Mouse (Mus musculus) neural tube, embryonic 13.5 days (tissue): Measurements from ENCODE around the gene Gfod1. TPM values are rescaled to one million over a fixed set of nuclear protein-coding genes. Genes with fewer than 3 reads are reported as not detected.
A peak's percentile ranks its signal among the peaks of the same experiment; 100 is the strongest.

ENCODE experiments used
- ATAC-seq: fragments of 200-750 bp; cut with Nextera tagmentation; 2 replicates; pipeline ENCODE4 v1.8.0; 2017; ENCODE audit warnings: low read depth, mild to moderate bottlenecking, moderate TSS enrichment, moderate library complexity
- H3K27ac ChIP-seq: fragments of 300-500 bp; sonication (generic); replicated peaks from 2 replicates; pipeline ENCODE4 v1.5.1; 2015; ENCODE audit warnings: moderate library complexity, mild to moderate bottlenecking, inconsistent platforms
- H3K27me3 ChIP-seq: fragments of 300-500 bp; sonication (generic); 2 replicates; pipeline ENCODE4 v1.6.1; 2015; ENCODE audit warnings: mild to moderate bottlenecking, inconsistent platforms
- H3K36me3 ChIP-seq: fragments of 300-500 bp; sonication (generic); 2 replicates; pipeline ENCODE4 v1.6.1; 2015; ENCODE audit warnings: mild to moderate bottlenecking, inconsistent platforms
- H3K4me1 ChIP-seq: fragments of 300-500 bp; sonication (generic); replicated peaks from 2 replicates; pipeline ENCODE4 v1.6.1; 2015; ENCODE audit warnings: inconsistent platforms
- H3K4me2 ChIP-seq: fragments of 300-500 bp; sonication (generic); 2 replicates; pipeline ENCODE4 v1.6.1; 2015; ENCODE audit warnings: inconsistent platforms, mild to moderate bottlenecking, moderate library complexity
- H3K4me3 ChIP-seq: fragments of 300-500 bp; sonication (generic); 2 replicates; pipeline ENCODE4 v1.5.1; 2015; ENCODE audit warnings: mild to moderate bottlenecking, inconsistent platforms
- H3K9ac ChIP-seq: fragments of 300-500 bp; sonication (generic); 2 replicates; pipeline ENCODE4 v1.6.1; 2015; ENCODE audit warnings: moderate library complexity, mild to moderate bottlenecking, inconsistent platforms
- H3K9me3 ChIP-seq: fragments of 300-500 bp; sonication (generic); 2 replicates; pipeline ENCODE4 v1.6.1; 2016; ENCODE audit warnings: inconsistent platforms
- WGBS: fragments of 180-500 bp; shearing (Covaris S2); methylation state at CpG from one replicate; pipeline ENCODE4 v1.1.7; 2015; 5-methylcytosine and 5-hydroxymethylcytosine counted together
- polyA plus RNA-seq: library from polyadenylated mRNA; unstranded; fragments of >200 nt; fragmentation: Nextera tagmentation; extraction: Ambion mirVana; gene quantifications from 2 replicates; pipeline ENCODE4 v1.2.1, GENCODE M21; 2015

Gfod1 gene
- polyA plus RNA-seq, 1 experiment from 2014 or later = 2.0 TPM

DNA sequence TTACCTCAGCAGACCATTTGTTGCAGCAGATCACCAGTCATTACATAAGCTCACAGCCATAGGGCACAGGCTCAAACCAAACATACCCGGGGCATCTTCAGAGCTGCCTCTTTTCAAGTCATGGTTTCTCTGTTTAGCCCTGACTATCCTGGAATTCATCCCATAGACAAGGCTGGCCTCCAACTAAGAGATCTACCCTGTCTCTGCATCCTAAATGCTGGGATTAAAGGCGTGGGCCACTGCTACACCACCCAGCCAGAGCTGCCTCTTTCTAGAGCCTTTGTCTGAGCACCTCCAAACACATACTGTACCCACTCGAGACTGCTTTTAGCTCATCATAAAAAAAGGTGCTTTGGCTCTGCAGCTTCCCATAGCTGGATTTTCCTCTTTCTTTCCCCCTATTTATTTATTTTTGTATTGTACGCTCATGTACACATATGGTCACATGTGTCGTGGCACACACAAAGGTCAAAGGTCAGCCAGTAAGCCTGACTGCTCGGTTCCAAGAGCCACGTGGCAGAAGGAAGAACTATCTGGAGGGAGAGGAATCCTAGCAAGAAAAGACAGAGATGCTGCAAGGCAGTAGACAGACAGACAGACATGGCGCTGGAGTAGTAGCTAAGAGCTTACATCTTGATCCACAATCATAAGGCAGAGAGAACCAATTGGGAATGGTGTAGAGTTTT lies 51.7 kb downstream of the Gfod1 start:
- Histone ChIP-seq H3K4me1 (peaks cover 15% of the 10 kb centered on the region), H3K27ac (no peak overlapping the region), H3K9ac (no peak overlapping the region), H3K36me3 (no peaks in the 10 kb centered on the region), H3K27me3 (no peaks in the 10 kb centered on the region), H3K4me2 (no peak overlapping the region), H3K4me3 (no peak overlapping the region), H3K9me3 (no peaks in the 10 kb centered on the region)
- no peak for ATAC-seq
- WGBS = 87% methylated on average over 8 of the region's 8 CpGs

- Histone ChIP-seq H3K36me3 (0 out of 2 replicates have a peak, but pooled peaks cover 3% of the 10 kb centered on the region), H3K4me2 (no peak overlapping the region), H3K4me1 (peaks cover 15% of the 10 kb centered on the region), H3K27me3 (no peaks in the 10 kb centered on the region), H3K9ac (no peak overlapping the region), H3K27ac (peak overlapping the region; percentile 18; the same call in 1 of the 2 replicates), H3K4me3 (no peak overlapping the region), H3K9me3 (no peaks in the 10 kb centered on the region)
- WGBS = 65% methylated on average over 12 of the region's 12 CpGs
- no peak for ATAC-seq
Observed at GRCm38 (mm10) chr13:43251391-43251790, 52.6 kb downstream of the Gfod1 start.

DNA sequence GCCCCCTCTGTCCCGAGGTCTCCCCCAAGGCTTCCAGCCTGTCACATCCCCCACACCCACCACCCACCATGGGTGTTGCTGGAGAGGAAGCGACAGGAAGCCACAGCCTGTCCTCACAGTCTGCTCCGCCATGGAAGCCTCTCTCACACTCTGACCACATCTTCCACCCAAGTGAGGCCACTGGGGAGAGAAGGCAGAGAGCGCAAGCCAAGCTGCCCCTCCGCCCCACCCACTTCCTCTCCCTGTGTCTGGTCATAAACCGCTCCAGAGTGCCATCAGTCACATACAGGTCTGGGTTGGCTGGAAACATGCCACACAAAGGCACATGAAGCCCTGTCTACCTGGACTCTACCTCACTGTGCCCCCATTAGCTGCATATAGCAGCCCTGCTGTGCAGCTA lies 53.3 kb downstream of the Gfod1 start:
- 84% methylated on average over 6 of the region's 6 CpGs for WGBS
- 0 out of 2 replicates have a peak, but pooled peaks cover 3% of the 10 kb centered on the region for H3K36me3 ChIP-seq
- no peak overlapping the region for H3K9ac ChIP-seq
- H3K9me3 ChIP-seq = no peaks in the 10 kb centered on the region
- peaks cover 15% of the 10 kb centered on the region for H3K4me1 ChIP-seq
- H3K27me3 ChIP-seq = no peaks in the 10 kb centered on the region
- H3K4me3 ChIP-seq = no peak overlapping the region
- peak; percentile 27; the same call in 1 of the 2 replicates for ATAC-seq
- H3K27ac ChIP-seq = no peak overlapping the region
- no peak overlapping the region for H3K4me2 ChIP-seq

- Histone ChIP-seq H3K27ac (no peak overlapping the region), H3K36me3 (0 out of 2 replicates have a peak, but pooled peaks cover 3% of the 10 kb centered on the region), H3K27me3 (no peaks in the 10 kb centered on the region), H3K4me2 (no peak overlapping the region), H3K4me1 (peaks cover 15% of the 10 kb centered on the region), H3K9me3 (no peaks in the 10 kb centered on the region), H3K9ac (no peak overlapping the region), H3K4me3 (no peak overlapping the region)
- ATAC-seq = no peak
- 83% methylated on average over 9 of the region's 9 CpGs for WGBS
Observed at GRCm38 (mm10) chr13:43250106-43250505, 53.9 kb downstream of the Gfod1 start.

DNA sequence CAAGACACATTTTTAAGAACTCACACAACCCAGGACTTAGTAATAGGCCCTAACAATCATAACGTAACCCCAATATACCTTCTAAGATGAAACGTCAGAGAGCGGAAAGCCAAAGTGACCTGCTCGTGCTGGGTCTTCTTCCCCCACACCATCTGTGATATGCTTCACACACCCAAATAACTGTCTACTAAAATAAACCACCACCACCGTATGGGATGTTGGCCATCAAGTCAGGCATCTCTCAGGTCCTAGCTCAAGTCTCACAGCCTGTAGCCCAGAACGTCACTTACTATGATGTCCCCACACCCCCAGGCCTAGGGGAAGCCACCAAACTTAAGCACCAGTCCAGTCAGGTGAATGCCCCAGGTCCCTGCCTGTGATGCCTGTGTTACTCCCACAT lies 55.6 kb downstream of the Gfod1 start:
- no peak for ATAC-seq
- no peaks in the 10 kb centered on the region for H3K9me3 ChIP-seq
- H3K4me2 ChIP-seq = no peak overlapping the region
- peaks cover 15% of the 10 kb centered on the region for H3K4me1 ChIP-seq
- WGBS = 95% methylated on average over 6 of the region's 6 CpGs
- H3K27ac ChIP-seq = no peak overlapping the region
- 0 out of 2 replicates have a peak, but pooled peaks cover 3% of the 10 kb centered on the region for H3K36me3 ChIP-seq
- H3K27me3 ChIP-seq = no peaks in the 10 kb centered on the region
- H3K9ac ChIP-seq = no peak overlapping the region
- H3K4me3 ChIP-seq = no peak overlapping the region

DNA sequence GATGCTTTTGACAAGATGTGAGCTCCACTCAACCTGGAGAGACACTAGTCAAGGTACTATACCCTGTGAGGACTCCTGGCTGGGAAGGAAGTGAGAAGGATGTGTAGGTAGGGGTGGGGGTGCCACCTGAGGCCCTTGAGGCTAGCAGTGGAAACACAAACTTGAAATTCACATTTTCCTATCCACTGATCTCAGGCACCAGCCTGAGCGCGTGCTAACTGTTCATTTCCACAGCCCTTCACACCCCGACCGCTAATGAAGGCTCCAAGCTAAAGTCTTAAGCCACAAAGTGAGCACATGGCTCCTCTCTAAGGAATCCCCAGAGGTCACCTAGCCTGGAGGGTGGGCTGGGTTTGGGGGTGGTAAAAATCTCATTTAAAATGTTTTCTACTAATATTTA lies 57.1 kb downstream of the Gfod1 start:
- no peak for ATAC-seq
- no peak overlapping the region for H3K27ac ChIP-seq
- no peak overlapping the region for H3K4me3 ChIP-seq
- 94% methylated on average over 4 of the region's 4 CpGs for WGBS
- peaks cover 21% of the 10 kb centered on the region for H3K4me1 ChIP-seq
- no peaks in the 10 kb centered on the region for H3K9me3 ChIP-seq
- no peak overlapping the region for H3K9ac ChIP-seq
- H3K4me2 ChIP-seq = no peak overlapping the region
- H3K36me3 ChIP-seq = 0 out of 2 replicates have a peak, but pooled peaks cover 3% of the 10 kb centered on the region
- no peaks in the 10 kb centered on the region for H3K27me3 ChIP-seq

DNA sequence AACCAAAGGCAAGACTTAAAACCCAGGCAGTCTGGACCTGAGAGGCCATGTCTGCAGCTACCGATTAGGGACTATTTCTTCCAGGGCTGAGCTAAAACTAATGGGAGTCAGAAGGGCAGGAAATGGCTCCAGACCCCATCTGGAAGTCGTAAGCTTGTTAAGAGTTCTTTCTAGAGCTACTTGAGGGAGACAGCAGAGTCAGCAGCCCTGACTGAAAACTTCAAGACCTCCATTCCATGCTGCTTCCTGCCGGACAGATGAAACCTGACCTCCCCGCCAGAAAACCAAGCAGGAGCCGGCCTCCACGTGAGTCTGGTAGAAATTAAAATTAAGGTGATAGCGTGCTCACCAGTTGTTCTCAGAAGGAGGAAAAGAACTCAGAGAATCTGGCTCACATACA lies 60.2 kb downstream of the Gfod1 start:
- no peak overlapping the region for H3K9ac ChIP-seq
- no peak for ATAC-seq
- no peaks in the 10 kb centered on the region for H3K27me3 ChIP-seq
- no peaks in the 10 kb centered on the region for H3K9me3 ChIP-seq
- H3K36me3 ChIP-seq = 0 out of 2 replicates have a peak, but pooled peaks cover 3% of the 10 kb centered on the region
- H3K4me1 ChIP-seq = peaks cover 19% of the 10 kb centered on the region
- no peak overlapping the region for H3K4me3 ChIP-seq
- H3K27ac ChIP-seq = no peak overlapping the region
- H3K4me2 ChIP-seq = no peak overlapping the region
- whole genome bisulfite sequencing = 68% methylated on average over 7 of the region's 7 CpGs

DNA sequence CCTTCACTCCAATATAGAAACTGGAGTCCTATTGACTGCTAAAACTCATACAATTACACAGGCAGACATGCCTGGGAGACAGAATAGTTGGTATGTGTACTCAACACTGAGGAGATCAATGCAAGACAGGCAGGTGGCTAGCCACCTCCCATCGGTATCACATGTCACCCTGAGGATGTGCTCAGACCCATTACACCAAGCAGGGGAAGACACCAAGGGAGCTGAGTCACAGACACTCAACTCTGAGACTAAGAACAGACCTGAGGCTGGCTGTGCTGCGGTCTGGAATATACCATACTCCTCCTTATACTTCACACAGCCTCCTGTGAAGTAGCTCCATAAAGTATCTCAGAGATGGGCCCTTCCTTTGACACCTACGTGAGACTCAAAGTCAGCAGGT lies 60.7 kb downstream of the Gfod1 start:
- Histone ChIP-seq H3K27me3 (no peaks in the 10 kb centered on the region), H3K9ac (no peak overlapping the region), H3K4me1 (peaks cover 19% of the 10 kb centered on the region), H3K4me3 (no peak overlapping the region), H3K36me3 (0 out of 2 replicates have a peak, but pooled peaks cover 3% of the 10 kb centered on the region), H3K4me2 (no peak overlapping the region), H3K27ac (no peak overlapping the region), H3K9me3 (no peaks in the 10 kb centered on the region)
- WGBS = 95% methylated on average over 3 of the region's 3 CpGs
- no peak for ATAC-seq

GRCm38 (mm10) chr13:43241750-43242149 lies 62.2 kb downstream of the Gfod1 start:
- WGBS = 83% methylated on average over 2 of the region's 2 CpGs
- Histone ChIP-seq H3K9ac (no peak overlapping the region), H3K4me3 (no peak overlapping the region), H3K27ac (peak overlapping the region; percentile 57; the same call in 1 of the 2 replicates), H3K9me3 (no peaks in the 10 kb centered on the region), H3K4me2 (no peak overlapping the region), H3K27me3 (no peaks in the 10 kb centered on the region), H3K36me3 (0 out of 2 replicates have a peak, but pooled peaks cover 3% of the 10 kb centered on the region), H3K4me1 (peaks cover 19% of the 10 kb centered on the region)
- no peak for ATAC-seq

- ATAC-seq = peak; percentile 33; the same call in 1 of the 2 replicates
- H3K36me3 ChIP-seq = no peaks in the 10 kb centered on the region
- peak overlapping the region; percentile 57 for H3K27ac ChIP-seq
- no peak overlapping the region for H3K9ac ChIP-seq
- no peaks in the 10 kb centered on the region for H3K27me3 ChIP-seq
- H3K4me1 ChIP-seq = peaks cover 20% of the 10 kb centered on the region
- no peak overlapping the region for H3K4me3 ChIP-seq
- WGBS = 15% methylated on average over 1 of the region's 1 CpGs
- H3K4me2 ChIP-seq = no peak overlapping the region
- H3K9me3 ChIP-seq = no peaks in the 10 kb centered on the region
Observed at GRCm38 (mm10) chr13:43241069-43241468, 62.9 kb downstream of the Gfod1 start.

DNA sequence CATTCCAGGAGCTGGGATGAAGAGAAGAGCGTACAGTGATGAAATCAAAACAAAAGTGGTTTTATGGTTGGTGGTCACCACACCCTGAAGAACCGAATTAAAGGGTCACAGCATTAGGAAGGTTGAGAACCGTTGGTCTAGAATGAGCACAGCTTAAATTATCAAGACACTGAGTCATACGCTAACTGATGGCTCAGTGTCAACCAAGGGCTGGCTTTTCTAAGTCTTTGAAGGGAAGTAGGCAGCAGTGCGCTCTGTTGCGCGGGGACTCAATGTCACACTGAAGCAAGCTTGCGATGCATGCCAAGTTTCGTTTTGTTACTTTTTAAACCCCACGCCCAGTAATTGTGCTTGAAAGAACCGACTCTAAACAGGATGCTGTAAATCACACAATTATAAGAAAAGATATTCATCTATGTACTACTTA lies 64.2 kb downstream of the Gfod1 start:
- peaks cover 33% of the 10 kb centered on the region for H3K4me1 ChIP-seq
- 85% methylated on average over 11 of the region's 11 CpGs for WGBS
- no peak overlapping the region for H3K9ac ChIP-seq
- H3K4me2 ChIP-seq = no peak overlapping the region
- H3K36me3 ChIP-seq = no peaks in the 10 kb centered on the region
- no peaks in the 10 kb centered on the region for H3K9me3 ChIP-seq
- no peak overlapping the region for H3K27ac ChIP-seq
- no peak for ATAC-seq
- no peaks in the 10 kb centered on the region for H3K27me3 ChIP-seq
- no peak overlapping the region for H3K4me3 ChIP-seq

- Histone ChIP-seq H3K4me3 (no peak overlapping the region), H3K4me2 (no peak overlapping the region), H3K36me3 (no peaks in the 10 kb centered on the region), H3K27ac (peak overlapping the region; percentile 64; the same call in 1 of the 2 replicates), H3K4me1 (peaks cover 47% of the 10 kb centered on the region), H3K9me3 (no peaks in the 10 kb centered on the region), H3K9ac (no peak overlapping the region), H3K27me3 (no peaks in the 10 kb centered on the region)
- no peak for ATAC-seq
- 76% methylated on average over 6 of the region's 6 CpGs for WGBS
Observed at GRCm38 (mm10) chr13:43236630-43237029, 67.3 kb downstream of the Gfod1 start.

DNA sequence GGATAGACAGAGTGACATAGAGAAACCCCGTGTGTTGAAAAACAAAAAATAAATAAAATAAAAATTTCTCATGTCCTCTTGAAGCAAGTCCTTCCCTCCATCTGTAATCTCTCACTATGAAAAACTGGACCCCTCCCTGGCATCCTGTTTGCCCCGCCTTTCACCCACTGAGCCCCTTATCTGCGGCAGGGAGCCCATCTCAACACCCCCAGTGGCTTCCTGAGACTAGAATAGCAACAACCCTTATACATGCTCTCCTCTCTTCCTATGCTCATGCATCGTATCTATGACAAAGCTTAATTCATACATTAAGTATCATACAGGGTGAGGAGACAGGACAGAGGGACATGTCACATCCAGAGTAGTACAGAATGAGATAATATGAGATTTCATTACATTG lies 68.0 kb downstream of the Gfod1 start:
- Histone ChIP-seq H3K9ac (no peak overlapping the region), H3K36me3 (no peaks in the 10 kb centered on the region), H3K9me3 (no peaks in the 10 kb centered on the region), H3K4me3 (no peak overlapping the region), H3K27me3 (no peaks in the 10 kb centered on the region), H3K27ac (peak overlapping the region; percentile 64), H3K4me1 (peaks cover 46% of the 10 kb centered on the region), H3K4me2 (no peak overlapping the region)
- 80% methylated on average over 4 of the region's 4 CpGs for WGBS
- no peak for ATAC-seq
